Mouse (Mus musculus) ES-E14 (cell line): ENCODE measurements around the gene Odf4.

Experiments used
- CHD2 ChIP-seq: IDR thresholded peaks from 2 replicates; pipeline ENCODE4 v1.6.1; 2014; ENCODE audit warnings: mild to moderate bottlenecking, low read depth, low read length, inconsistent platforms
- HCFC1 ChIP-seq: IDR thresholded peaks from 2 replicates; pipeline ENCODE4 v1.6.1; 2012; ENCODE audit warnings: low read length, inconsistent platforms, borderline replicate concordance; ENCODE audit not compliant: insufficient read depth
- MAFK ChIP-seq: IDR thresholded peaks from 2 replicates; pipeline ENCODE4 v1.6.1; 2014; ENCODE audit warnings: mild to moderate bottlenecking, low read depth, low read length, inconsistent platforms; ENCODE audit not compliant: insufficient read depth
- ZNF384 ChIP-seq: IDR thresholded peaks from 2 replicates; pipeline ENCODE4 v1.6.1; 2012; ENCODE audit warnings: low read depth, low read length, inconsistent platforms

DNA sequence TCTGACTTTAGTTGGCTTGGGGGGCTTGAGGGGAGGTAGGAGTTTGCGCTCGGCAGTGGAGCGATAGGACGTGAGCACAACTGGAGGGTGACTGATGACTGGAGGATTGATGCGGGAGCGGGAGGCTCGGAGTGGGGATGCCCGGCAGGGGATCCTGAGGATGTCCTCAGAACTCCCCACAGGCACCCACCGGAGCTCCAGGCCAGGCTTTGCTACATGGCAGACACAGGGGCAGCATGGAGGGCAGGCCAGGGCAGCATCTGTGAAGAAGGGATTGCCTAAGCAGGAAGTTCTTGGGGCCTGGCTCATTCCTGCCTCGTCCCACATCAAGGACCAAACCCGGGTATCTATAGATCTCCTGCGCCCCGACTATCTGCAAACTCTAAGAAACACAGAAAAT, 27.0 kb upstream of the Odf4 start:
- TF ChIP-seq MAFK, result no peak
- no peak for TF ChIP-seq ZNF384
- TF ChIP-seq CHD2, result no peak
- no peak for TF ChIP-seq HCFC1
